Mouse (Mus musculus): ENCODE measurements around the gene Lat2.

The Lat2 gene

DNA sequence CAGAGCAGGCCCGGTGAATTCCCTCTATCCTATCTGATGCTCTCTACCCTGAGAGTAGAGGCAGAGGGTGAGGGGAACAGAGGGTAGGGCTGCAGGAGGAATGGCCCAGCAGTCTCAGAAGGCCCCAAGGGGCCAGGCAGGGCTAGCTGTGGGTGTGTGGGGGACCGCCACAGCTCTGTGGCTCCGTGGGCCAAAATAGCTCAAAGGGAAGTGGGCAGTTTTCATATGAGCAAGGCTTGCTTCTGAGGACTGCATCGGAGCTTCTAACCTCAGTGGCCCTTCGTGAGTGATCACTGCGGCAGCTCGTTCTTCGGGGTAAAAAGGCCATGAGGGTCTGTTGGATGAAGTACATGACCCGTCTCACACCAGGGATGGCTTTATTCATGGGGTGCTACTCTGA lies 1.1 kb downstream of the Lat2 start:
- DNase-seq (ENCODE audit: extremely low spot score), result no peak

DNA sequence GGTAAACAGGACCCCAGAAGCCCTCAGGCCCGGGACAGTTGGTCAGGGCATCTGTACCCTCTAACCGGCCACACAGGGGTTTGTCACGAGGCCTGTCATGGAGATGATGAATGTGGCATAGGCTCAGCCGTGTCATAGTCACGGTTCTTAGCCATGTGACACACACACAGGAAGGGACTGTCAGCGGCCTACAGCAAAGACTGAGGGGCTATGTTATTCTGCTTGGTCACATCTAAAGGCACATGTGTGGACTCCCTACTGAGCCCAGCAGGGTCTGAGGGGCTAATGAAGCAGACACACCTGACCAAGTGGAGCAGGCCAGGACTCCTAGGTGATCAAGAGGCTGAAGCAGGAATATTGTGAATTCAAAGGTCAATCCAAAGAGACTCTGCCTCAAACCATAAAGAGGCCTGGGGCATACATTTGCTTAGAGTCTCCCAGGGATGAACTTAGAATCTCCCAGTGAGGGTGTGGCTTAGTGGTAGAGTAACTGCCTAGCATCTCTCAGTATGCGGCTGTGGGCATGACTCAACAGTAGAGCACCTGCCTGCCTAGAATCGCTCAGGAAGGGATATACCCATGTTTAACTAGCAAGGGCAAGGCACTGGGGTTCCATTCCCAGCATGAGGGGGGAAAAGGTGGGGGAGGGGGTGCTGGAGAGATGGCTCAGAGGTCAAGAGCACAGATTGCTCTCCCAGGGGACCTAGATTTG lies 2.9 kb downstream of the Lat2 start:
- DNase-seq (ENCODE audit: extremely low spot score), result no peak

DNA sequence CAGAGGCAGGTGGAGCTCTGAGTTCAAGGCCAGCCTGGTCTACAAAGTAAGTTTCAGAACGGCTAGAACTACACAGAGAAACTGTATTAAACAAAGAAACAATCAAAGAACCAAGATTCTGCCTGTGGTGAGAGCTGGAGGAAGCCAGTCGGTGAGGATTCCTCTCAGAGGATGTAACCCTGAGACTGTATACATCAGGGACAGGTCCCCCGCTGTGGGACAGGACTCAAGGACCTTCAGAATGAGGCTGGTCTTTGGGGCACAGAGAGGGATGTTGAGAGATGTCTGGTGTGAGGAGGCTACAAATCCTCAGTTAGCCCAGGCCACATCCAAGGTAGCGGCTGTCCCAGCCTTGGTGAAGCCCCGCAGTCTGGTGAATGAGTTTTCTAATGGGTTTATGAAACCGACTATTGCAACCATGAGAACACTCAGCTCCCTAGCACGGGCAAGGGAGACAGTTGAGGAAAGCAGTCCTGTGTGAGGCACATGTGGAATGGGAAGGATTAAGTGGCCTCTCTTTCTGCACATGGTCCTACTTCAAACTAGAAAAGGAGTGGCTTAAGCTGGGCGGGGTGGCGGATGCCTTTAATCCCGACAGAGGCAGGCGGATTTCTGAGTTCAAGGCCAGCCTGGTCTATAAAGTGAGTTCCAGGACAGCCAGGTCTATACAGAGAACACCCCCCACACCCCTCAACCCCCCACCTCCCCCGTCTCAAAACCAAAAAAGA lies 4.7 kb downstream of the Lat2 start:
- no peak for DNase-seq (ENCODE audit: extremely low spot score)

DNA sequence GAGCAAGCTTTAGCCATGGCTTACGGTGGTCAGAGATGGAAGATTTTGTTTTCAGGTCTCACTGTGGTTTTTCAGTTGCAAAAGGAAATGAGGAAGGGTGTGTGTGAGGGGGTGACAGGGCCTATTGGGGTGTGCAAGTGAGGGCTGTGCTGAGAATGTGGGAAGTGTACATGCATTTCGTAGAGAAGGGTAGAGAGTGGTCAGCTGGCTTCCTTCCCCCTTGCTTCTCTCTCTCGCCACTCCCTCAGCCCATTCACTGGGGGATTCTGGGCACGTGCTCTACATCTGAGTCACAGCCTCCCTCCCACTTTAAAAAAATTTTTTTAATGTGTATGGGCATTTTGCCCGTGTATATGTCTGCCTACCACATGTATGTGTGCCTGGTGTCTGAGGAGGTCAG lies 7.7 kb downstream of the Lat2 start:
- no peak for DNase-seq (ENCODE audit: extremely low spot score)

DNA sequence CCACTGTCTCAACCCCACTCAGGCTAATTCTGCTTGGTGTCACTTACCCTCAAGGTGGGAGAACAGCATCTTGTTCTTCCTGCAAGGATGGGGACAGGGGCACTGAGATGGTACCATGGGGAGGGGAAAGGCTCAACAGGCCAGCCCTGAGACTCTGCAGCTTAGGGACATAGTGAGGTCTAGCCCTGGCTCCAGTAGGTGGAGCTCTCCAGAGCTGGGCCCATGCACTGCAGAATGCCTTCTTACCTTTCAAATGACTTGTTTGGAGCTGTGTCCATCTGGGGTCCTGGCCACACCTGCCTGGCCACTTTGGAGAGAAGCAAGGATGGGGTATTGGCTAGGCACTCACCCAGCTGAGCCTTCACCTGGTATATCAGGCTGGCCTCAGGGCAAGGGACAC lies 8.5 kb downstream of the Lat2 start:
- no peak for DNase-seq (ENCODE audit: extremely low spot score)

DNA sequence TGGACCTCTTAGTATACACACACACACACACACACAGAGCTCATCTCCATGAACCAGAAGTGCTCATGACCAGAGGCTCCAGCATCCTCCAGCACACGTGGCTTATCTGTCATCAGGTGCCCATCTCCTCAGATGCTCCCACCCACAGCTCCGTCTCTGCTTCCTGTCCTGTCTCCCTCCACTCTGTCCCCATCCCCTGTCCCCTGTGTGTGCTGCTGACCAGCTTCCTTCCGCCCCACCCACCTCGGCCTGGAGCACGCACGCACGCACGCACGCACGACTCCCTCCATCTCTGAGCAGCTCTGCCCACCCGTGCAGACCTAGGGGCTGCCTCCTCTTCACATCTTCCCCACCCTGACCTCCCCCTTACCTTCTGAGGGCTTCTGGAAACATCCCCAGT lies 10.4 kb downstream of the Lat2 start:
- DNase-seq (ENCODE audit: extremely low spot score), result no peak

DNA sequence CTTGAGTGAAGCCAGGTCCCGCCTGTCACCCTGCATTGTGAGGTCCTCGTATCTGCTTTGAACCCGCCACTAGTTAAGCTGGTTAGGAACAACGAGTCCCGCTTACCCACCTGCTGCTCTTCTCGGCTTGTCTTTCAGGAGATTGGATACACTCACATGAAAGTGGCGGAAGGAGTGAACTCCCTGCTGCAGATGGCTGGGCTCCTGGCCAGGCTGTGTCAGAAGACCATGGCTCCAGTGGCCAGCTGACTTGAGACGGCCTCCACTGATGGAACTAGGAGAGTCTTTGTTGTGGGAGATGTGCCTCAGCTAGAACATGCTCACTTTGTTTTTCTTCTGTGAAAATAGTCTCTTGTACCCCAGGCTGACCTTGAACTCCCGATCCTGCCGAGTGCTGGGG lies 17.1 kb downstream of the Lat2 start:
- DNase-seq (ENCODE audit: extremely low spot score), result no peak

DNA sequence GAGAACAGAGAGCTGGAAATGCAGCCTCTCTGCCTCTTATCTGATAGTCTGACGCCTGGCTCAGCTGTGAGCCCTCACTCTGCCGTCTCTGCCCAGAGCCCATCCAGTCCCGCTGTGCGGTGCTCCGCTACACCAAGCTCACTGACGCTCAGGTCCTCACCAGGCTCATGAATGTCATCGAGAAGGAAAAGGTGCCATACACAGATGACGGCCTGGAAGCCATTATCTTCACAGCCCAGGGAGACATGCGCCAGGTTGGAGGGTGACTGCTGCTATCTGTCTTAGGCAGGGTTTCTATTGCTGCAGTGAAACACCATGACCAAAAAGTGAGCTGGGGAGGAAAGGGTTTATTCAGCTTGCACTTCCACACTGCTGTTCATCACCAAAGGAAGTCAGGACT lies 21.7 kb downstream of the Lat2 start:
- no peak for DNase-seq (ENCODE audit: extremely low spot score)

DNA sequence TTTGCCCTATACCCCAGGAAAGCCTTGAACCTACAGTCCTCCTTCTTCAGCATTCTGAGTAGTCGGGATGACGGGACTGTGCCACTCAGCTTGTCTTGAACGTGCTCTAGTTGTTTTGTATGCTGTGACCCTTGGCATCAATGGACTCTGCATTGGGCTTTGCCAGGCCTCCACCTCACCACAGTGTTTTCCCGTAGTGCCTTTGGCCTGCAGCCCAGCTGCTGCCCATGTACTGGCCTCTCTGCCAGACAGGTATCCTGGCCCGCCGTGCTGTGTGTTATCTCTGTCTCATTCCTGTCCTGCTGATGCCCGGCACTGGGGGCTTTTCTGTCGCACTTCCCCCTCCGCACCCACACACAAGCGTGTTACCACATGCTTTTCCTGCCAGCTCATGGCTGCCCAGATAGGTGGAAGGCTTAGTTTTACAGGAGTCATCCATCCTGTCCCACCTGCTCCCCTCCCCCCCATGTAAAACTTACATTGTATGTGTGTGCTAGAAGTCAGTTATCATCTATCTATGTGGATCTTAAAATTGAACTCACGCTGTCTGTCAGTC lies 22.7 kb downstream of the Lat2 start:
- DNase-seq (ENCODE audit: extremely low spot score), result no peak

DNA sequence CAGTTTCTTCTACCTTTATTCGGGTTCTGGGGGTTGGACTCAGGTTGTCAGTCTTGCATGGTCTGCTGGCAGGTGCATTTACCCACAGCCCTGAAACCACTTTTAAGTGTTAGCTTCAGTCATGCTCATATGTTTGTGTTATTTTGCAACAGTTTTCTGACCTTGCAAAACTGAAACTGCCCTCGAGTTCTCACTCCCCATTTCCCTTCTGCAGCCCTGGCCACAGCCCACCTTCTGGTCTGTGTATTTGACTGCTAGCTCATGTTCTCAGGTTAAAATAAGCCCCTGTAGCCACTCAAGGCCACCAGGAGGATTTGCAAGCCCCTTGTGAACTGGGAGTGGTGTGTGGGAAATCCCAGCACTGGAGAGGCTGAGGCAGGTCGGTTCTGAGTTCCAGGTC lies 24.9 kb downstream of the Lat2 start:
- no peak for DNase-seq (ENCODE audit: extremely low spot score)

DNA sequence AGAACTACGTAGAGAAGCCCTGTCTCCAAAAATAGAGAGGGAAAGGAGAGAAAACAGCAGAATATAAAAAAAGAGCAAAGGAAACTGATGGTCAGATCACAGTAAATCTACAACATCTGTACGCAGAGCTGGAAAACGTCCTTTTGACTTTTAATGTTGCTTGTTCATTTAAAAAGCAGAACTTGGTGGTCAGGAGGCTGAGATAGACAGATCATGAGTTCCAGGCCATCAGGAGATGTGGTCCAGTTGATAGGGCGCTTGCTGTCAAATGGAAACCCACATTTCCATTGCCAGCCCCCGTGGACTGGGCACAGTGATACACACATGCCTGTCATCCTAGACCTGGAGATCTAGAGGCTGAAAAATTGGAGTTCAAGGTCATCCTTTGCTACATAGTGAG lies 30.0 kb downstream of the Lat2 start:
- no peak for DNase-seq (ENCODE audit: extremely low spot score)

DNA sequence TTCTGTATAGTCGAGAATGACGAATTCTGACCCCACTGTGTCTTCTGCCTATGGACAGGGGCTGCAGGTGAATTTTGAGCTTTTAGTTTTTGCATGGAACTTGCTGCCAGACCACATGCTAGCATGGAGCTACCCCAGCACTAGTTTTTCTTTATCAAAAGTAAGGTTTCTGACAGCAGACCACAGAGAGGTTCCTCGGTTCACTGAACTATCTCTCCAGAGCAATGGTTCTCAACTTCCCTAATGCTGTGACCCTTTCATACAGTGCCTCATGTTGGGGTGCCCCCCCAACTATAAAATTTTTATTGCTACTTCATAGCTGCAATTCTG lies 31.0 kb downstream of the Lat2 start:
- no peak for DNase-seq (ENCODE audit: extremely low spot score)

DNA sequence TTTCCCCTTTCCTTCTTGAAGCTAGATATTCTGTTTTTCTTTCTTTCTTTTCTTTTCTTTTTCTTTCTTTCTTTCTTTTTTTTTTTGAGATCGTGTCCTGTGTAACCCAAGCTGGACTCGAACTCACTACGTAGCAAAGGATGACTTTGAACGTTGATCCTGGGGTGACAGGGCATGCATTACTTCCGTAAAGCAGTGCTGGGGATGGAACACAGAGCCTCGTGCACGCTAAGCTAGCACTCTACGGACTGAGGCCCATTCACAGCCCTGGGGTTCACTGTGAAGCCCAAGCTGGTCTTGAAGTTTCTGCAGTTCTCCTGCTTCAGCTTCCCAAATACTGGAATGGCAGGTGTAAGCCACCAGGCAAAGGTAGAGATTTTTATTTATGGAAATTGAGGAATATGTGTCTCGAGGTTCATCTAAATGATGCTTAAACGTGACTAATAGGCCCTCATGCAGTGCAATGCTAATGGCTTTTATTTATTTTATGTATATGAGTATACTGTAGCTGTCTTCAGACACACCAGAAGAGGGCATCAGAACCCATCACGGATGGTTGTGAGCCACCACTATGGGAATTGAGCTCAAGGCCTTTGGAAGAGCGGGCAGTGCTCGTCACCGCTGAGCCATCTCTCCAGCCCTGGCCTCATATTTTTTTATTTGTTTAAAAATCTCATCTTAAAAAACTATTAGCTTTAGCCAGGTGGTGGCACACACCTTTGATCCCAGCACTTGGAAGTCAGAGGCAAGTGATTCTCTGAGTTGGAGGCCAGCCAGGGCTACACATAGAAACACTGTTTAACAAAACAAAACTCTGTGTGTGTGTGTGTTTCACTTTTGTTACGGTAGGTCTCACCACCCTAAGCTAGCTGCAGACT lies 31.6 kb downstream of the Lat2 start:
- DNase-seq (ENCODE audit: extremely low spot score), result no peak

DNA sequence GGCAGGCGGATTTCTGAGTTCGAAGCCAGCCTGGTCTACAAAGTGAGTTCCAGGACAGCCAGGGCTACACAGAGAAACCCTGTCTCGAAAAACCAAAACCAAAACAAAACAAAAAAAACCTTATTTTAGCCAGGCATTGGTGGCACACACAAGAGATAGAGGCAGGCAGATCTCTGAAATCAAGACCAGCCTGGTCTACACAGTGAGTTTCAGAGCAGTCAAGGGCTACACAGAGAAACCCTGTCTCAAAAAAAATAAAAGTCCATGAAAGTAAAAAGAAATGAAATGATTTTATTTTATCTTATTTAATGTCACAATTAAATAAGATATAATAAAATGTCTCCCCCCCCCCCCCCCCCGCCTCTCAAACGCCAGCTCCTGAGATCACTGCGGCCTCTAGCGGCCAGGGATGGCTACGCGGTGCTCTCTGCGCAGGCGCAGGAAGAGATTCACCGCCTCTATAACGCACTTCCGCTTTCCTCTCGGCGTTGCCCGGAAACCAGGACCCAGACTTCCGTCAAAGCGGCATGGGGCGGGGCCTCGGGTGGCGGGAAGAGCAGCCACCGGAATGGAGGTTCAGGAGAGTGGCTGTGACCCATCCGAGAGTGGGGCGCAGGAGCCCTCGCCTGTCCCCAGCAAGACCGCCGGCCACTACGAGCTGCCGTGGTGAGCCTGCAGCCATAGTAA lies 32.5 kb downstream of the Lat2 start:
- peak; percentile 94 for DNase-seq (ENCODE audit: extremely low spot score)

DNA sequence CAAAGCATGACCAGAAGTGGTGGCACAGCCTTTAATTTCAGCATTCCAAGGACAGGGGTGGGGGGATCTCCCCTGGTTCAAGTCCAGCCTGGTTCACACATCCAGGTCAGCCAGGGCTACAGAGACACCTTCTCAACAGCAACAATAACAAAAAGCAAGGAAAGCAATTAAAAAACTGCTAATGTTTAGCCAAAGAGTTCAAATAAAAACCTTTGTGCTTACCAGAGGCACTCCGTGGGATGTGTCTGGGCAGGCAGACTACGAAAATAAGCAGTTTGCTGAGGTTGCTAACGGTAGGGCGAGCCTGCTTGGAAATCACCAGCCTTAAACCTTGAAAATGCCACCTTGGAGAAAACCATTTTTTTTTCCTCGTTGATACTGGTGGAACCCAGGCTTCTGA lies 33.7 kb downstream of the Lat2 start, which contains the start of gene Rfc2:
Rfc2 (plus strand) TSS at position 221 of the 400 bp plus-strand sequence.
- DNase-seq (ENCODE audit: extremely low spot score), result no peak

DNA sequence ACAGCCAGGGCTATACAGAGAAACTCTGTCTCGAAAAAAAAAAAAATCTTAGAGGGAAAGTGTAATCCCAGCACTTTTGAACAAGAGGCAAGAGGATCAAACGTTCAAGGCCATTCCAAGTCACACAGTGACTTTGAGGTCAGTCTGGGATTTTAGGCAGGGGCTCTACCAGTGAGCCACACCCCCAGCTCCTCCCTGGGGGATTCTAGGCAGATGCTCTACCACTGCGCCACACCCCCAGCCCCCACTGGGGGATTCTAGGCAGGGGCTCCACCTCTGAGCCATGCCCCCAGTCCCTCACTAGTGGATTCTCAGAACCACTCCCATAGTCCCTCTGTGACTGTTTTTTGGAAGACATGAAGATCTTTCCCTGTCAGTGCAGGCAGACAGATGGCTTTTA lies 35.7 kb downstream of the Lat2 start:
- DNase-seq (ENCODE audit: extremely low spot score), result no peak

DNA sequence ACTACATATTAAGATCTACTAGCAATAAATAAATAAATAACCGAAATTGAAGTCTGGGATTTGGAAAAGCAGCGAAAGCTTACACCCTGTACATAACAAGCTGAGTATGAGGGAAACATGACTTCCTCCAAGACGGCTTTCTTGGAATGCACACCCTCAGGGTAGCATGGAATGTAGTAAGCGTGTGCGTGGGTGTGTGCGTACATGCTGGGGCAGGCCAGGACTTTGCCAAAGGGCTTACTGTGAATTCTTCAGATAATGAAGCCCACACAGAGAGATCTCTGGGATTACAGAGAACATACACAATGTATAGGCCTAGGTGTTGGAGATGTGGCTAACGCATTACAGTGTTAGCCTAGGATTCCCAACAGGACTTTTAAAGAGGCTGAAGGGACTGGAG lies 37.3 kb downstream of the Lat2 start:
- DNase-seq (ENCODE audit: extremely low spot score), result no peak

DNA sequence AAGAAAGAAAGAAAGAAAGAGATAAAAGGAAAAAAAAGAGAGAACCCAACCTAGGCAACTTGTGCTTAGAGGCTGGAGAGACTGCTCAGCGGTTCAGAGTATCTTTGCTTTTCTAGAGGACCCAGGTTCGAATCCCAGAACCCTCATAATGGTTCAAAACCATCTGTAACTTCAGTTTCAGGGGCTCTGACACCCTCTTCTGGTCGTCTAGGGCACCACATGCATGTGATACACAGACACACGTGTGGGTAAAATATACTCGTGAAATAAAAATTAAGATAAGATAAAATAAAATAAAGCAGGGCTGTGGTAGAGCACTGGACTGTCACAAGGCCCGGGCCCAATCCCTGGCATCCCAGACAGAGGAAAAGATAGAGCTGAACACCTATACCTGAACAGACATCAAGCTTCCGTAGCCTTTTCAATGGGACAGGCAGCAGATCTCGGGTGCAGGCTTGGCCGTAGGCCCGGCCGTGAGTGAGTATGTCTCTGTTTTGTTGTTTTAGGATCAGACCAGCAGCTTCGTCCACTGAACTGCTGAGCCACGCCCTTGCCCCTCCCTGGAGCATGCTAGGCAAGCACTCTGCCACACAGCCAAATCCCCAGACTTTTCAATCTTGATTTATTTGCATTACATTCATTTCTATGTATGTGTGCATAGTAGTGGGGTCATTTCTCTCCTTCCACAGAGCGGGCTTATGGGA lies 38.2 kb downstream of the Lat2 start:
- no peak for DNase-seq (ENCODE audit: extremely low spot score)

DNA sequence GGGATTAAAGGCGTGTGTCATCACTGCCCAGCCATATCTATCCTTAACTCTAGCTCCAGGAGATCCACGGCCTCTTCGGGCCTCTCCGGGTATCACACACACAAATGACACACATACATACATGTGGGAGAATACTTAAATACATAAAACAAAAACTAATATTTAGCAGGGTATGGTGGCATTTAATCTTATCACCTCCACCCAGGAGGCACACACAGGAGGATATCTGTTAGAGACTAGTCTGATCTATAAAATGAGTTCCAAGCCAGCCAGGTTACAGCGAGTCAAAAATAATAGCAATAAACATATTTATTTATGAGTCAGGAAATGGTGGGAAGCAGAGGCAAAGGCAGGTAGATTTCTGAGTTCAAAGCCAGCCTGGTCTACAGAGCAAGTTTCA lies 39.0 kb downstream of the Lat2 start:
- DNase-seq (ENCODE audit: extremely low spot score), result no peak

DNA sequence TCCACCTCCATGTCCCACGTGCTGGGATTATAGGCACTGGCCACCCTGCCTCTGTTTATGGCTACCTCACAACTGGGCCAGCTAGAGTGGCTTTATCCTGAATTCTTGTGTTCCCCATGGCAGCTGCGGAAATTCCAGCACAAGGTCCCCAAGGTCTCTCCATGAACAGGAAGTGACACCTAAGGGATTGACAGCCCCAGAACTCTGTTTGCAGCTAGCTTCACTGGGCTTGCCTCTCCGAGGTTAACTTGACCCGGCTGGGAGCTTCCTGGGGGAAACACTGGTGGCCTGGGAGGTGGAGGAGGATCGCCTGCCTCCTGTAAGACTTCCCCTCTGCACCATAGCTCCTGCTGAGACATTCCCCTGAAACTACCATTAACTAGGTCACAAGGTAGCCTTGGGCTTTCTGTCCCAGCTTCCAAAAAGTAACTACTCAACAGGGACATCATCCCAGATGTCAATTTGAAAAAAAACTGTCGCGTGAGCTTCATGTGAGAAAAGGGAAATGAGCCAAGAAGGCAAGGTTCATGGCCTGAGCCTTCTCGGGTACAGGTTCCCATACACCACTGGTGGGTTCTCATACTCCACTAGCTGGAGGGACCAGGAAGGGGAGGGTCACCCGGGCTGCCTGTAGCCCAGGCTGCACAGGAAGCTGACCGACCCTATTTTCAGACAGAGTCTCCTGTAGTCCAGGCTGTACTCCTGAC lies 42.2 kb downstream of the Lat2 start:
- no peak for DNase-seq (ENCODE audit: extremely low spot score)
